Mouse (Mus musculus): ENCODE measurements around the gene Mboat2. TPM values are rescaled to one million over a fixed set of nuclear protein-coding genes. Genes with fewer than 3 reads are reported as not detected.

Mboat2 gene
- polyA plus RNA-seq, 1 experiment from 2014 or later = 34.4 TPM

DNA sequence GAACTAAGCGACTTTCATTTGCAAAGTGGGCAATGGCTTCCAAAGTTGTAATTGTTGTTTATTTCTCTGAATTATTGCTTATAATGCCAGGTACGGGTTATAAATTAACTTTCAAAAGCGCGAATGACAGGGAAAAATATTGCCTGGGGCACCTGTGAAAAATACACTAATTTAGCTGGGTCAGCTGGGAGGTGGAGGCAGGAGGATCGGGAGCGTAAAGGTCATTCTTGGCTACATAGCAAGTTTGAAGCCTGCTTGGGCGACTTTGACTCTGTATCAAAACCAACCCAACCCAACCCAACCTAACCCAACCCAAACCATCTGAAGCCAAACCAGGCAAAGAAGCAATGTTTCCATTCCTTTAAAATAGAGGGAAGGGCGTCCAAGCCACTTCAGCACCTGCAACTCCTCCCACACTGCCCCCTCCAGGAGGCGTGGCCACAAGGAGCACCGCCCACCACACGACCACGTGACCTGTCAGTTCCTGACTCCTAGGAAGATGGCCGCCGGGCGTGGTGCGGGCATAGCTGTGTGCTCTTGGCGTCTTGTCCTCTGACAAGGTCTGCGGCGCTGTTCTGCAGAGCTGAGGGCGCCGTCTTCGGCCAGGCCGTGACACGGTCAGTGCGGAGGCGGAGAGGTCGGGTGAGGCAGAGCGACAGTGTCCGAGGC is 143.9 kb downstream of the Mboat2 start, which contains the start of gene Kidins220:
Gene Kidins220, plus strand, starts transcription at position 480 of the 669 bp plus-strand sequence.
- Histone ChIP-seq H3K27ac (replicated peaks in 1 of 2; ENCODE audit: control insufficient read depth in 1 of 2, insufficient read depth in 1 of 2, low read depth in 2 of 2, low read length in 2 of 2) (peak within 1 kb of the TSS; percentile 77 to 96), H3K4me3 (ENCODE audit: control insufficient read depth in 1 of 2, insufficient read depth in 1 of 2, low read depth in 1 of 2, low read length in 2 of 2) (peak within 1 kb of the TSS; percentile 70 to 88), H3K27me3 (ENCODE audit: control insufficient read depth, insufficient read depth, low read length) (no peaks in the 10 kb centered on the region), H3K4me1 (ENCODE audit: control insufficient read depth in 2 of 2, insufficient read depth in 2 of 2, low read length in 2 of 2) (peaks cover 6 to 24% of the 10 kb centered on the region in 2 experiments; a peak in 3 of 4 replicates), H3K4me2 (ENCODE audit: low read length) (peak within 1 kb of the TSS; percentile 68), H3K9ac (ENCODE audit: low read length) (peak within 1 kb of the TSS; percentile 84), H3K9me3 (ENCODE audit: control insufficient read depth, low read length) (no peaks in the 10 kb centered on the region), H3K36me3 (ENCODE audit: control insufficient read depth, insufficient read depth, low read length) (peaks cover 6% of the 10 kb centered on the region; the same call in 1 of the 2 replicates)
- ATAC-seq (ENCODE audit: insufficient number of reproducible peaks, insufficient read depth, low FRiP score, low read depth) = peak; percentile 89
- 14% methylated on average over 29 of the region's 29 CpGs for WGBS

DNA sequence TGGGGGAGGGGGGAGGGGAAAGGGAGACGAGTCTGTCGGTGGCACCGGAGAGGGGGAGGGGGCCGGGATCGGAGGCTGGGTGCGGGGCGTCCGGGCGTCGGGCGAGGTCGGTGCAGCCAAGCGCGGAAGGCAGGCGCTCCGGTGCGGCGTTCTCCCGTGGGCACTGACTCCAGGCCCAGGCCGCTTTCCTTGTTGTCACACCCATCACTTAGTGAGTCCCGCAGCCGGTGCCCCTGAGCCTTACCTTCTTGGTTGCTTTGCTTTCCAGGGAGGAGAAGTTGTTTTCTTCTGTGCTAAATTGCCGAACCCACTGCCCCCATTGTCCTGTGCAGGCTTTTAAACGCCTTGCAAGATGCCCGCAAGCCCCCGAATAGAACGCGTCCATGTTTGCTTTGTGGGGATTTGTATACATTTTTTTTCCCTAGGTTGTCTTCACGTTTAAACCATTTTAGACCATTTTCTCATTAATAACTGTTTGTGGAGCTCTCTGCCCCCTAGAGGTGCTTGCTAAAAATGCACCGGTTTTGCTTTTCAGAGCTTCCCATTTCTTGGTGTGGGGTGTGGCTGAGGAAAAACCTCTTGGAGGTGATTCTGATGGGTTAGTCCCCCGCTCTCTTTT is 144.5 kb downstream of the Mboat2 start:
- peak overlapping the region; percentile 68 for H3K4me2 ChIP-seq (ENCODE audit: low read length)
- ATAC-seq (ENCODE audit: insufficient number of reproducible peaks, insufficient read depth, low FRiP score, low read depth) = no peak; the same call in 1 of the 2 replicates
- no peaks in the 10 kb centered on the region for H3K9me3 ChIP-seq (ENCODE audit: control insufficient read depth, low read length)
- H3K27me3 ChIP-seq (ENCODE audit: control insufficient read depth, insufficient read depth, low read length) = no peaks in the 10 kb centered on the region
- WGBS = under 1% methylated on average over 25 of the region's 31 CpGs
- peaks cover 6% of the 10 kb centered on the region; the same call in 1 of the 2 replicates for H3K36me3 ChIP-seq (ENCODE audit: control insufficient read depth, insufficient read depth, low read length)
- H3K9ac ChIP-seq (ENCODE audit: low read length) = peak overlapping the region; percentile 84
- H3K4me1 ChIP-seq (ENCODE audit: control insufficient read depth in 2 of 2, insufficient read depth in 2 of 2, low read length in 2 of 2) = peaks cover 8 to 27% of the 10 kb centered on the region in 2 experiments
- H3K27ac ChIP-seq (replicated peaks in 1 of 2; ENCODE audit: control insufficient read depth in 1 of 2, insufficient read depth in 1 of 2, low read depth in 2 of 2, low read length in 2 of 2) = peak overlapping the region; percentile 77 to 96
- H3K4me3 ChIP-seq (ENCODE audit: control insufficient read depth in 1 of 2, insufficient read depth in 1 of 2, low read depth in 1 of 2, low read length in 2 of 2) = peak overlapping the region; percentile 70 to 88

DNA sequence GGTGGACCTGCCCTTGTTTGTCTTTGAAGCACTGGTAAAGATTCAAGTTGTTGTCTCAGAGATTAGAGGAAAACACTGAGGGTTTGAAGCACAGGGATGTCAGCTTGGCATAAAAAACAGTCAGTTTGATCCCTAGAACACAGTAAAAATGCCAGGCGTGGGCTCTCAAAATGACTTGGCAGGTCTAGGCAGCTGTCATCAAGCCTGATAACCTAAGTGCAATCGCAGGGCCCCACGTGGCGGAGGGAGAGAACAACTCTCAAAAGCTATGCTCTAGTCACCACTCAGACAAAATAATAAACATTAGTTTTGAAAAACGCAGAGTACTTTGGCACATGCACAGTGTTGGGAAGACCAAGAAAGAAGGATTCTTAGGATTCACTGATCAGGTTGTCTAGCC is 154.5 kb downstream of the Mboat2 start:
- no peaks in the 10 kb centered on the region for H3K9me3 ChIP-seq (ENCODE audit: control insufficient read depth, low read length)
- H3K4me1 ChIP-seq (ENCODE audit: control insufficient read depth in 2 of 2, insufficient read depth in 2 of 2, low read length in 2 of 2) = peaks cover 13 to 35% of the 10 kb centered on the region in 2 experiments
- no peak overlapping the region for H3K4me3 ChIP-seq (ENCODE audit: control insufficient read depth in 1 of 2, insufficient read depth in 1 of 2, low read depth in 1 of 2, low read length in 2 of 2)
- WGBS = 35% methylated on average over 5 of the region's 5 CpGs
- ATAC-seq (ENCODE audit: insufficient number of reproducible peaks, insufficient read depth, low FRiP score, low read depth) = no peak
- no peaks in the 10 kb centered on the region for H3K27me3 ChIP-seq (ENCODE audit: control insufficient read depth, insufficient read depth, low read length)
- no peak overlapping the region for H3K9ac ChIP-seq (ENCODE audit: low read length)
- no peak overlapping the region for H3K4me2 ChIP-seq (ENCODE audit: low read length)
- H3K36me3 ChIP-seq (ENCODE audit: control insufficient read depth, insufficient read depth, low read length) = peaks cover 67% of the 10 kb centered on the region
- no peak overlapping the region for H3K27ac ChIP-seq (replicated peaks in 1 of 2; ENCODE audit: control insufficient read depth in 1 of 2, insufficient read depth in 1 of 2, low read depth in 2 of 2, low read length in 2 of 2)

DNA sequence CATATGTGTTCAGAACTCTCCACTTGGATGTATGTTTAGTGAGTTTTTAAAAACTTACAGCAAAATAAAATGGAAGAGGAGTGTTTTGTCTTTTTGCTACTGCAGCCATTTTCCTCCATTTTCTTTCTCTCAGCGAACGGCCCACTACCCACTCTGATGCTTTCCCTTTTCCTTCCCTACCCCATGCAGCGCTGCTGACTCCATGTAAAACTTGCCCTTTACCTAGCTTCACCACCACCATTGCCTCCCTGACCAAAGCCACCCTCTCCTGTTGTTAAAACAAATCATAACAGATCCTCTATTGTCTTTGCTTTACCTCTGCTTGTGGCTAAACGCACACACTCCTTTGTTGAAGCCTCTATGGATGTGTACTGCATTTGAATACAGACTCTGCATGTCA is 164.7 kb downstream of the Mboat2 start:
- H3K4me2 ChIP-seq (ENCODE audit: low read length) = no peak overlapping the region
- peaks cover 99% of the 10 kb centered on the region for H3K36me3 ChIP-seq (ENCODE audit: control insufficient read depth, insufficient read depth, low read length)
- H3K9ac ChIP-seq (ENCODE audit: low read length) = no peak overlapping the region
- H3K27ac ChIP-seq (replicated peaks in 1 of 2; ENCODE audit: control insufficient read depth in 1 of 2, insufficient read depth in 1 of 2, low read depth in 2 of 2, low read length in 2 of 2) = no peak overlapping the region
- no peaks in the 10 kb centered on the region for H3K4me1 ChIP-seq (ENCODE audit: control insufficient read depth in 2 of 2, insufficient read depth in 2 of 2, low read length in 2 of 2)
- no peak overlapping the region for H3K4me3 ChIP-seq (ENCODE audit: control insufficient read depth in 1 of 2, insufficient read depth in 1 of 2, low read depth in 1 of 2, low read length in 2 of 2)
- WGBS = 84% methylated on average over 4 of the region's 4 CpGs
- no peaks in the 10 kb centered on the region for H3K9me3 ChIP-seq (ENCODE audit: control insufficient read depth, low read length)
- no peak for ATAC-seq (ENCODE audit: insufficient number of reproducible peaks, insufficient read depth, low FRiP score, low read depth)
- H3K27me3 ChIP-seq (ENCODE audit: control insufficient read depth, insufficient read depth, low read length) = no peaks in the 10 kb centered on the region

GRCm38 (mm10) chr12:25005350-25005749 is 174.7 kb downstream of the Mboat2 start:
- H3K9ac ChIP-seq (ENCODE audit: low read length) = no peak overlapping the region
- 74% methylated on average over 6 of the region's 6 CpGs for WGBS
- H3K4me2 ChIP-seq (ENCODE audit: low read length) = no peak overlapping the region
- no peak overlapping the region for H3K27ac ChIP-seq (replicated peaks in 1 of 2; ENCODE audit: control insufficient read depth in 1 of 2, insufficient read depth in 1 of 2, low read depth in 2 of 2, low read length in 2 of 2)
- peaks cover 96% of the 10 kb centered on the region for H3K36me3 ChIP-seq (ENCODE audit: control insufficient read depth, insufficient read depth, low read length)
- H3K4me1 ChIP-seq (ENCODE audit: control insufficient read depth in 2 of 2, insufficient read depth in 2 of 2, low read length in 2 of 2) = no peaks in the 10 kb centered on the region
- no peak for ATAC-seq (ENCODE audit: insufficient number of reproducible peaks, insufficient read depth, low FRiP score, low read depth)
- no peaks in the 10 kb centered on the region for H3K9me3 ChIP-seq (ENCODE audit: control insufficient read depth, low read length)
- no peaks in the 10 kb centered on the region for H3K27me3 ChIP-seq (ENCODE audit: control insufficient read depth, insufficient read depth, low read length)
- H3K4me3 ChIP-seq (ENCODE audit: control insufficient read depth in 1 of 2, insufficient read depth in 1 of 2, low read depth in 1 of 2, low read length in 2 of 2) = no peak overlapping the region

DNA sequence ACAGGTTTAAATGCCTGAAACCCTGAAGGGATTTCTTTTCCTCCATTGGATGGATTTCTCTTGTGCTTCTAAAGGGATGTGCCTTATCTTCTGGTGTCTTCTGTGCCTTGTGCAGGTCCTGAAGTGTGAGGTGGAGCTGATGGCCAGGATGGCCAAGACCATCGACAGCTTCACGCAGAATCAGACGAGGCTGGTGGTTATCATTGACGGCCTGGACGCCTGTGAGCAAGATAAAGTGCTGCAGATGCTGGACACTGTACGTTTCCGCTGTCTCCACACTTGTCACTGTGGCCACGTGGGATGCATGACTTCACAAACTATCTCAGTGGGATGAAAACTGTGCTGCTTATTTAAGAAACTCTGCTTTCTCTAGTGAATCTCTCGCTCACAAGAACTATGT is 179.3 kb downstream of the Mboat2 start:
- no peaks in the 10 kb centered on the region for H3K27me3 ChIP-seq (ENCODE audit: control insufficient read depth, insufficient read depth, low read length)
- no peak overlapping the region for H3K4me2 ChIP-seq (ENCODE audit: low read length)
- H3K27ac ChIP-seq (replicated peaks in 1 of 2; ENCODE audit: control insufficient read depth in 1 of 2, insufficient read depth in 1 of 2, low read depth in 2 of 2, low read length in 2 of 2) = no peak overlapping the region
- H3K4me3 ChIP-seq (ENCODE audit: control insufficient read depth in 1 of 2, insufficient read depth in 1 of 2, low read depth in 1 of 2, low read length in 2 of 2) = no peak overlapping the region
- H3K9ac ChIP-seq (ENCODE audit: low read length) = no peak overlapping the region
- no peak for ATAC-seq (ENCODE audit: insufficient number of reproducible peaks, insufficient read depth, low FRiP score, low read depth)
- H3K36me3 ChIP-seq (ENCODE audit: control insufficient read depth, insufficient read depth, low read length) = peaks cover 93% of the 10 kb centered on the region
- peaks cover 8 to 14% of the 10 kb centered on the region in 2 experiments for H3K4me1 ChIP-seq (ENCODE audit: control insufficient read depth in 2 of 2, insufficient read depth in 2 of 2, low read length in 2 of 2)
- H3K9me3 ChIP-seq (ENCODE audit: control insufficient read depth, low read length) = no peaks in the 10 kb centered on the region
- 33% methylated on average over 9 of the region's 9 CpGs for WGBS

GRCm38 (mm10) chr12:25010416-25010815 is 179.7 kb downstream of the Mboat2 start:
- Histone ChIP-seq H3K27ac (replicated peaks in 1 of 2; ENCODE audit: control insufficient read depth in 1 of 2, insufficient read depth in 1 of 2, low read depth in 2 of 2, low read length in 2 of 2) (no peak overlapping the region), H3K4me1 (ENCODE audit: control insufficient read depth in 2 of 2, insufficient read depth in 2 of 2, low read length in 2 of 2) (peaks cover 8 to 14% of the 10 kb centered on the region in 2 experiments), H3K4me3 (ENCODE audit: control insufficient read depth in 1 of 2, insufficient read depth in 1 of 2, low read depth in 1 of 2, low read length in 2 of 2) (no peak overlapping the region), H3K27me3 (ENCODE audit: control insufficient read depth, insufficient read depth, low read length) (no peaks in the 10 kb centered on the region), H3K9ac (ENCODE audit: low read length) (no peak overlapping the region), H3K9me3 (ENCODE audit: control insufficient read depth, low read length) (no peaks in the 10 kb centered on the region), H3K36me3 (ENCODE audit: control insufficient read depth, insufficient read depth, low read length) (peaks cover 93% of the 10 kb centered on the region), H3K4me2 (ENCODE audit: low read length) (no peak overlapping the region)
- WGBS = 89% methylated on average over 1 of the region's 1 CpGs
- no peak for ATAC-seq (ENCODE audit: insufficient number of reproducible peaks, insufficient read depth, low FRiP score, low read depth)

All from heart, embryonic 14.5 days (tissue).